ENCODE assay signal across 8 mouse cellular contexts in genomic region chrX:23692336-23692721, GRCm38 (mm10). TPM values are rescaled to one million over a fixed set of nuclear protein-coding genes. Genes with fewer than 3 reads are reported as not detected.
A peak's percentile ranks its signal among the peaks of the same experiment; 100 is the strongest.
DNase-seq lines count a peak whose midpoint lies in the region; ATAC-seq lines count a peak whose summit lies in the region.

No protein-coding gene starts in this region.

- H3K27ac ChIP-seq in intestine, embryonic 16.5 days (ENCODE audit: low read length) = peak overlapping the region; percentile 58; the same call in 1 of the 2 replicates

- WGBS in intestine, embryonic 16.5 days = 8% methylated on average over 5 of the region's 5 CpGs

- H3K4me3 ChIP-seq in megakaryocyte, embryonic 14.5 days (replicated peaks) = peak overlapping the region; percentile 96
- peak overlapping the region; percentile 67 for H3K4me3 ChIP-seq in intestine, embryonic 16.5 days (ENCODE audit: low read length)

- H3K9me3 ChIP-seq in megakaryocyte, embryonic 14.5 days = no peaks in the 10 kb centered on the region
- no peaks in the 10 kb centered on the region for H3K9me3 ChIP-seq in intestine, embryonic 16.5 days (ENCODE audit: control insufficient read depth, low read length)

- H3K27me3 ChIP-seq in megakaryocyte, embryonic 14.5 days (replicated peaks) = peaks cover 12% of the 10 kb centered on the region
- H3K27me3 ChIP-seq in intestine, embryonic 16.5 days (replicated peaks; ENCODE audit: control insufficient read depth, insufficient read depth, low read length) = no peaks in the 10 kb centered on the region

- no peak for ATAC-seq in megakaryocyte, adult 5-6 weeks (ENCODE audit: poor library complexity, severe bottlenecking)
- peak; percentile 72 for ATAC-seq in intestine, embryonic 16.5 days

- H3K9ac ChIP-seq in intestine, embryonic 16.5 days (ENCODE audit: low read depth, low read length) = no peak overlapping the region

- peak overlapping the region; percentile 34 for H3K4me2 ChIP-seq in intestine, embryonic 16.5 days (ENCODE audit: low read depth, low read length)

- DNase-seq in cerebellum, adult 11 months = peak; percentile 6
- DNase-seq in cerebellum, adult 8-10 months = no peak
- DNase-seq in neural tube, embryonic 10.5 days (ENCODE audit: extremely low spot score, low spot score) = peak; percentile 11
- DNase-seq in right cerebral cortex, postnatal 36 days (ENCODE audit: low spot score in 2 of 2) = no peak
- no peak for DNase-seq in layer of hippocampus, adult 11-12 months (ENCODE audit: low spot score)

- H3K4me1 ChIP-seq in megakaryocyte, embryonic 14.5 days = peaks cover 4% of the 10 kb centered on the region; the same call in 1 of the 2 replicates
- H3K4me1 ChIP-seq in intestine, embryonic 16.5 days (ENCODE audit: control insufficient read depth, insufficient read depth, low read length) = no peaks in the 10 kb centered on the region

- no peaks in the 10 kb centered on the region for H3K36me3 ChIP-seq in megakaryocyte, embryonic 14.5 days (replicated peaks; ENCODE audit: low read length)
- H3K36me3 ChIP-seq in intestine, embryonic 16.5 days (ENCODE audit: control insufficient read depth, insufficient read depth, low read length) = no peaks in the 10 kb centered on the region

RNA-seq across cellular contexts. Expression of gene Wdr44, which starts 0.5 kb away (rescaled TPM):
- 2.5 and 8.5 TPM in 2 replicates for polyA plus RNA-seq in megakaryocyte, embryonic 14.5 days (2012; ENCODE audit: insufficient read depth, low replicate concordance)
- total RNA-seq in megakaryocyte, adult 5-6 weeks (2015) = 25.2 and 37.3 TPM in 2 replicates
- 17.1 and 20.2 TPM in 2 replicates for total RNA-seq in megakaryocyte, adult 5-6 weeks (2017)
- 8.6 and 9.8 TPM in 2 replicates for polyA plus RNA-seq in intestine, embryonic 16.5 days (2015; fragmentation: Nextera tagmentation; extraction: Ambion mirVana)

Comparison
In these comparisons a context has a peak if more than half of its experiments do, and no peak if none do; other contexts are left out.
1. DNase-seq: peak in cerebellum, adult 11 months (single experiment) and neural tube, embryonic 10.5 days (single experiment); none in cerebellum, adult 8-10 months (single experiment), right cerebral cortex, postnatal 36 days (0 of 2) and layer of hippocampus, adult 11-12 months (single experiment).